Mouse (Mus musculus) spleen, adult 2 months (tissue): ENCODE measurements around the gene Mapk6. TPM values are rescaled to one million over a fixed set of nuclear protein-coding genes. Genes with fewer than 3 reads are reported as not detected.

Experiments used
- DNase-seq, 2 experiments: peaks; one replicate each; pipeline versions ENCODE4 v3.0.0 to v3.0.0-alpha.2; 2012 to 2021; ENCODE audit warnings: low spot score in 2 of 2, low read depth in 1 of 2
- H3K27ac ChIP-seq: fragments of 200-500 bp; 2 replicates; pipeline ENCODE4 v1.5.1; 2012; ENCODE audit warnings: low read length, inconsistent platforms; ENCODE audit not compliant: insufficient read depth
- H3K27me3 ChIP-seq: fragments of 200-500 bp; 2 replicates; pipeline ENCODE4 v1.6.1; 2012; ENCODE audit warnings: mild to moderate bottlenecking, moderate library complexity, low read length, inconsistent platforms; ENCODE audit not compliant: control insufficient read depth, insufficient read depth
- H3K36me3 ChIP-seq: fragments of 200-500 bp; 2 replicates; pipeline ENCODE4 v1.6.1; 2012; ENCODE audit warnings: mild to moderate bottlenecking, low read length, inconsistent platforms; ENCODE audit not compliant: control insufficient read depth, insufficient read depth
- H3K4me1 ChIP-seq: fragments of 200-500 bp; 2 replicates; pipeline ENCODE4 v1.6.1; 2011; ENCODE audit warnings: inconsistent platforms; ENCODE audit not compliant: control insufficient read depth, insufficient read depth, insufficient read length
- H3K4me3 ChIP-seq: fragments of 200-500 bp; 2 replicates; pipeline ENCODE4 v1.5.1; 2011; ENCODE audit warnings: mild to moderate bottlenecking, inconsistent platforms; ENCODE audit not compliant: insufficient read depth, insufficient read length; ENCODE audit errors: extremely low read depth
- CTCF ChIP-seq: fragments of 200-500 bp; IDR thresholded peaks from 2 replicates; pipeline ENCODE4 v1.5.1; 2011; ENCODE audit warnings: mild to moderate bottlenecking, inconsistent platforms; ENCODE audit not compliant: insufficient read depth, insufficient read length, insufficient replicate concordance; ENCODE audit errors: extremely low read depth
- POLR2A ChIP-seq: fragments of 200-500 bp; IDR thresholded peaks from 2 replicates; pipeline ENCODE4 v1.6.1; 2011; ENCODE audit warnings: low read depth, low read length, inconsistent platforms
- WGBS: fragments of 180-500 bp; shearing (Covaris S2); methylation state at CpG from one replicate; pipeline ENCODE4 v1.1.7; 2018; 5-methylcytosine and 5-hydroxymethylcytosine counted together
- polyA plus RNA-seq: library from polyadenylated mRNA; depleted of rRNA; stranded (reverse); fragments of >200 nt; gene quantifications from 2 replicates; pipeline ENCODE4 v1.2.3, GENCODE M21; 2012

Mapk6 gene
- polyA plus RNA-seq, 1 experiment = 11.4 TPM

GRCm38 (mm10) chr9:75432694-75433093 lies 22.9 kb upstream of the Mapk6 start:
- Histone ChIP-seq H3K4me1 (peaks cover 11% of the 10 kb centered on the region; the same call in 1 of the 2 replicates), H3K27ac (no peak overlapping the region)
- TF ChIP-seq CTCF (no peak), POLR2A (no peak)

DNA sequence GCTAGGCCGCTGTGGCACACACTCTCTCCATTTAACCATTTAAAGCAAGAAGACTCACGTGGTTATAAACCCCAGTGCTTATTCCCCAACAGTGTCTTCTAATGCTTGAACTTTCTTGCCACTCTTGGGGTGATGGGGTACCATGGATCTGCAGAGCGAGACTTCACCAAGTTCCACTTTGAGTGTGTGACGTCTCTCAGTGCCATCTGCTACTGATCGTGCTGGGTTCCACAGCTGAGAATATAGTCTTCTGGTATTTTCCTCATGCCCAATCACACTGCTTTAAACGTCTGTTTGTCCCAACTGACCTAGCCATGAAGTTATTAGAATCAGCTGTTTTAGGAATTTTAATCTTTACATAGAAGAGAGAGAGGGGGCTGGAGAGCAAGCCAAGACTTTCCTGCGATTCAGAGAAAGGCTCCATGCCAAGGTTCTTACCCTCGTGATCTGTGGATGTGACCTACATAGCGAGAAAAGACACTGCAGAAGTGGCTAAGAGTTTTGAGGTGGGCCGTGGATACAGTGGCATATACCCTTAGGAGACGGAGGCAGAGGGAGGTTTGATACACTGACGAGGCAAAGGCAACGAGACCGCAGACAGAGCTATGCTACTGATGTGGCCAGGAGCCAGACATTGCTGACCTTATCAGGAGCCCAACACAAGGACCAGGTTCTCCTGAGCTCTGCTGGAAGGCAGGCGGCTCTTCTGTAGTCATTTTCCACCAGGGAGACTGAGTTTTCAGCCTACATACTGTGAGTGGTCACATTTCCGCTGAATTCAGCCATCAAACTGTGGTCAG lies 21.2 kb upstream of the Mapk6 start:
- DNase-seq = no peak
- TF ChIP-seq CTCF = no peak
- TF ChIP-seq POLR2A = no peak
- Histone ChIP-seq H3K27me3 (no peaks in the 10 kb centered on the region), H3K4me3 (no peak overlapping the region), H3K27ac (no peak overlapping the region), H3K36me3 (no peaks in the 10 kb centered on the region), H3K4me1 (peaks cover 11% of the 10 kb centered on the region; the same call in 1 of the 2 replicates)
- 67% methylated on average over 16 of the region's 16 CpGs for WGBS

More at GRCm38 (mm10) chr9:75432694-75433093, 22.9 kb upstream of the Mapk6 start:
- no peak overlapping the region for H3K4me3 ChIP-seq
- 59% methylated on average over 3 of the region's 3 CpGs for WGBS
- no peaks in the 10 kb centered on the region for H3K27me3 ChIP-seq
- no peak for DNase-seq
- H3K36me3 ChIP-seq = no peaks in the 10 kb centered on the region

DNA sequence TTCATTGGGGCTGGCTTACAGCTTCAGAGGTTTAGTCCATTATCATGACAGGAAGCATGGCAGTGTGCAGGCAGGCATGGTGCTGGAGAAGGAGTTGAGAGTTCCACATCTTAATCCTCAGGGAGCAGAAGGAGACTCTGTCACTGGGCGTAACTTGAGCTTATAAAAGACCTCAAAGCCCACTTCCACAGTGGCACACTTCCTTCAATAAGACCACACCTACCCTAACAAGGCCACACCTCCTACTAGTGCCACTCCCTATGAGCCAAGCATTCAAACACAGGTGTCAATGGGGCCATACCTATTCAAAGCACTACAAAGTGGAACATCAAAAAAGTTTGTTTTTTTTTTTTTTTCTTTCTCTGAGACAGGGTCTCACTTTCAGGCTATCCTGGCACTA lies 19.9 kb upstream of the Mapk6 start:
- 75% methylated on average over 1 of the region's 1 CpGs for WGBS

GRCm38 (mm10) chr9:75429040-75429439 lies 19.2 kb upstream of the Mapk6 start:
- DNase-seq = no peak
- 69% methylated on average over 2 of the region's 2 CpGs for WGBS
- peaks cover 2% of the 10 kb centered on the region; the same call in 1 of the 2 replicates for H3K4me1 ChIP-seq
- no peaks in the 10 kb centered on the region for H3K36me3 ChIP-seq
- H3K27ac ChIP-seq = no peak overlapping the region
- no peak for TF ChIP-seq CTCF
- TF ChIP-seq POLR2A = no peak
- no peaks in the 10 kb centered on the region for H3K27me3 ChIP-seq
- no peak overlapping the region for H3K4me3 ChIP-seq

More for the DNA sequence above, 19.9 kb upstream of the Mapk6 start:
- TF ChIP-seq CTCF (no peak), POLR2A (no peak)
- Histone ChIP-seq H3K4me3 (no peak overlapping the region), H3K27me3 (no peaks in the 10 kb centered on the region), H3K27ac (no peak overlapping the region), H3K36me3 (no peaks in the 10 kb centered on the region), H3K4me1 (peaks cover 3% of the 10 kb centered on the region; the same call in 1 of the 2 replicates)
- no peak for DNase-seq

- no peaks in the 10 kb centered on the region for H3K36me3 ChIP-seq
- TF ChIP-seq CTCF (no peak), POLR2A (no peak)
- DNase-seq = no peak
- no peaks in the 10 kb centered on the region for H3K4me1 ChIP-seq
- no peak overlapping the region for H3K27ac ChIP-seq
- WGBS = 86% methylated on average over 2 of the region's 2 CpGs
- no peaks in the 10 kb centered on the region for H3K27me3 ChIP-seq
- no peak overlapping the region for H3K4me3 ChIP-seq
Observed at GRCm38 (mm10) chr9:75428274-75428600, 18.4 kb upstream of the Mapk6 start.

DNA sequence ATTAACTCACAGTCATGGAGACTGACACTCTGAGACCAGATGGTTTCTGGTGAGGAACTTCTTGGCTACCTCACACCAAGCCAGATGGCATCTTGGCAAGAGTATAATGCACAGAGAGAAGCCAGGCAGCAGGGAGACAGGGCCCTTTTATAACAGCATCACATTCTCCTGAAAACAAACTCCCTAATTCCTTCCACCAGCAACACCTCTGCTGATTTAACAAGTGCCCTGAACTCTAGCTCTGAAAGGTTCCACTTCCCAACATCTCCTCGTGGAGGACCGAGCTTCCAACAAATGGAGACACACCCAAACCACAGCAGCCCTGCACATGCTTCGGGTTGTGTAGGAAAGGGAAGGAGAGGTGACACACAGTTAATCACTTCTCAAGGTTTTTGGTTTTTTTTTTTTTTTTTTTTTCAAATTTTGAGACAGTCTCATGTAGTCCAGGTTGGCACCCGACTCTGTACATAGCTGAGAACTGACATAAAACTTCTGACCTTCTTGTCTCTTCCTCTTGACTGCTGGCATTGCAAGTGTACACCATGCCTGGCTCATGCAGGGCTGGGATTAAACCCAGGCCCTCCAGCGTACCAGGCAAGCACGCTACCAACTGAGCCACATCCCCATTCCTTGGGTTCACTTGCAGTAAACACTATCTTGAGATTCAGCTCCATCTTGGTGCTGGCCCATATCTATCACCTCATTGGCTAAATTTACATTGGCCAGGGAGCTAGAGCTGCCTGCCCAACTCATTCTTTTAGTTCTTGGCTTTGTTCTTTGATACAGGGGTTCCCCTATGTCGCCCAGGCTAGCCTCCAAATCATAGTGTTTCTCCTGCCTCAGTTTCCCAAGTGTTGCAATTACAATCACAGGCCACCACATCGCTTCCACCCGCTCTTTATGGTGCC lies 17.8 kb upstream of the Mapk6 start:
- Histone ChIP-seq H3K36me3 (no peaks in the 10 kb centered on the region), H3K4me1 (no peaks in the 10 kb centered on the region), H3K27me3 (no peaks in the 10 kb centered on the region), H3K4me3 (no peak overlapping the region), H3K27ac (no peak overlapping the region)
- DNase-seq = no peak
- WGBS = 66% methylated on average over 9 of the region's 9 CpGs
- TF ChIP-seq POLR2A = no peak
- TF ChIP-seq CTCF = no peak
